Mouse (Mus musculus) CH12.LX (cell line): ENCODE results near the gene Nthl1. TPM values are rescaled to one million over a fixed set of nuclear protein-coding genes. Genes with fewer than 3 reads are reported as not detected.

Experiments used
- DNase-seq: peaks from one replicate; pipeline ENCODE4 v3.0.0-alpha.2; 2013; ENCODE audit errors: extremely low read depth
- H3K27ac ChIP-seq: 2 replicates; pipeline ENCODE4 v1.5.1; 2012; ENCODE audit warnings: low read depth, mild to moderate bottlenecking, control low read depth, moderate library complexity; ENCODE audit not compliant: insufficient read depth
- H3K27me3 ChIP-seq: replicated peaks from 2 replicates; pipeline ENCODE3; 2012; ENCODE audit warnings: inconsistent platforms
- H3K36me3 ChIP-seq, 2 experiments: replicated peaks in 1 of 2; 2 replicates each; pipeline versions ENCODE3 to v1.6.1; 2012; ENCODE audit warnings: inconsistent platforms in 1 of 2, low read length in 1 of 2, mild to moderate bottlenecking in 1 of 2, mixed read lengths in 1 of 2, moderate library complexity in 1 of 2; ENCODE audit not compliant: control insufficient read depth in 1 of 2, insufficient read depth in 1 of 2
- H3K4me1 ChIP-seq, 2 experiments: 2 replicates each; pipeline ENCODE4 v1.6.1; 2012; ENCODE audit warnings: inconsistent platforms in 1 of 2, moderate library complexity in 1 of 2; ENCODE audit not compliant: insufficient read depth in 2 of 2, control insufficient read depth in 1 of 2
- H3K4me2 ChIP-seq: 2 replicates; pipeline ENCODE4 v1.6.1; 2012; ENCODE audit warnings: low read depth, mild to moderate bottlenecking, control low read depth; ENCODE audit not compliant: poor library complexity, insufficient read depth, severe bottlenecking
- H3K4me3 ChIP-seq, 3 experiments: fragments of 150-350 bp in 1 of 3; sonication (generic) in 1 of 3; replicated peaks in 1 of 3; 2 replicates each; pipeline versions ENCODE3 to v1.5.1; 2011 to 2012; ENCODE audit warnings: low read depth in 2 of 3, low read length in 2 of 3, mild to moderate bottlenecking in 2 of 3, moderate library complexity in 2 of 3, control low read depth in 1 of 3, improper control_type of control experiment in 1 of 3, inconsistent platforms in 1 of 3, mixed read lengths in 1 of 3; ENCODE audit not compliant: poor library complexity in 1 of 3
- H3K79me2 ChIP-seq: replicated peaks from 2 replicates; pipeline ENCODE4 v1.6.1; 2012; ENCODE audit warnings: mild to moderate bottlenecking, moderate library complexity; ENCODE audit not compliant: control insufficient read depth, poor library complexity, insufficient read depth, severe bottlenecking; ENCODE audit errors: extremely low read depth
- H3K9ac ChIP-seq: 2 replicates; pipeline ENCODE4 v1.6.1; 2012; ENCODE audit warnings: low read depth, mild to moderate bottlenecking, control low read depth, moderate library complexity; ENCODE audit not compliant: insufficient read depth
- H3K9me3 ChIP-seq: replicated peaks from 2 replicates; pipeline ENCODE3; 2012; ENCODE audit warnings: low read length, inconsistent platforms, mixed read lengths
- CHD1 ChIP-seq: IDR thresholded peaks from 2 replicates; pipeline ENCODE4 v1.6.1; 2012; ENCODE audit warnings: low read depth, low read length, improper control_type of control experiment, inconsistent platforms
- EP300 ChIP-seq: IDR thresholded peaks from 2 replicates; pipeline ENCODE4 v1.6.1; 2011; ENCODE audit warnings: low read length, improper control_type of control experiment
- ETS1 ChIP-seq: conservative IDR thresholded peaks from 2 replicates; pipeline ENCODE4 v1.6.1; 2012; ENCODE audit warnings: low read depth, mild to moderate bottlenecking, inconsistent platforms, low read length, improper control_type of control experiment, moderate library complexity
- IRF4 ChIP-seq: IDR thresholded peaks from 2 replicates; pipeline ENCODE4 v1.6.1; 2014; ENCODE audit warnings: low read depth, mild to moderate bottlenecking, inconsistent platforms, low read length, improper control_type of control experiment
- JUN ChIP-seq: IDR thresholded peaks from 2 replicates; pipeline ENCODE4 v1.6.1; 2011; ENCODE audit warnings: low read depth, mild to moderate bottlenecking, low read length, improper control_type of control experiment, moderate library complexity; ENCODE audit not compliant: insufficient read depth
- KAT2A ChIP-seq: IDR thresholded peaks from 2 replicates; pipeline ENCODE4 v1.6.1; 2012; ENCODE audit warnings: low read length, improper control_type of control experiment, inconsistent platforms; ENCODE audit not compliant: insufficient replicate concordance
- MEF2A ChIP-seq: IDR thresholded peaks from 2 replicates; pipeline ENCODE4 v1.6.1; 2014; ENCODE audit warnings: low read depth, mild to moderate bottlenecking, inconsistent platforms, low read length, improper control_type of control experiment, borderline replicate concordance
- MXI1 ChIP-seq: IDR thresholded peaks from 2 replicates; pipeline ENCODE4 v1.6.1; 2011; ENCODE audit warnings: mild to moderate bottlenecking, low read depth, low read length, improper control_type of control experiment
- NELFE ChIP-seq: IDR thresholded peaks from 2 replicates; pipeline ENCODE4 v1.6.1; 2011; ENCODE audit warnings: low read depth, low read length, improper control_type of control experiment
- RCOR1 ChIP-seq: conservative IDR thresholded peaks from 2 replicates; pipeline ENCODE4 v1.6.1; 2012; ENCODE audit warnings: low read depth, mild to moderate bottlenecking, inconsistent platforms, low read length, improper control_type of control experiment
- SIN3A ChIP-seq: IDR thresholded peaks from 2 replicates; pipeline ENCODE4 v1.6.1; 2012; ENCODE audit warnings: low read length, improper control_type of control experiment, inconsistent platforms
- TBP ChIP-seq: conservative IDR thresholded peaks from 2 replicates; pipeline ENCODE4 v1.6.1; 2011; ENCODE audit warnings: low read depth, low read length, improper control_type of control experiment
- UBTF ChIP-seq: IDR thresholded peaks from 2 replicates; pipeline ENCODE4 v1.6.1; 2012; ENCODE audit warnings: low read depth, mild to moderate bottlenecking, inconsistent platforms, low read length, improper control_type of control experiment, moderate library complexity
- USF1 ChIP-seq: IDR thresholded peaks from 2 replicates; pipeline ENCODE4 v1.6.1; 2014; ENCODE audit warnings: low read depth, mild to moderate bottlenecking, inconsistent platforms, low read length, improper control_type of control experiment
- USF2 ChIP-seq: conservative IDR thresholded peaks from 2 replicates; pipeline ENCODE4 v1.6.1; 2011; ENCODE audit warnings: low read depth, low read length, improper control_type of control experiment
- ZNF384 ChIP-seq: IDR thresholded peaks from 2 replicates; pipeline ENCODE4 v1.6.1; 2012; ENCODE audit warnings: low read depth, low read length, improper control_type of control experiment, inconsistent platforms
- dilution Hi-C: fragments of 300-500 bp; cut with MboI; formaldehyde crosslinking; loops from 2 replicates; pipeline ENCODE4 v1.14.3; 2020; ENCODE audit warnings: low sequenced_read_pairs; ENCODE audit not compliant: extremely low pct_unique_long_range_greater_than_20kb, extremely low pct_ligation_motif_present
- in situ Hi-C: fragments of 300-500 bp; cut with MboI; formaldehyde crosslinking; loops from 3 replicates; pipeline ENCODE4 v1.14.3; 2019; ENCODE audit warnings: low sequenced_read_pairs, low pct_ligation_motif_present, low pct_unique_long_range_greater_than_20kb, mixed read lengths
- polyA plus RNA-seq: library from polyadenylated mRNA; unstranded; fragments of >175 nt; gene quantifications from 2 replicates; pipeline ENCODE4 v1.2.1, GENCODE M21; 2012; ENCODE audit warnings: low read depth; ENCODE audit not compliant: insufficient read length
- total RNA-seq, 2 experiments: library from RNA; depleted of rRNA; stranded (reverse); fragments of 300-350 nt in 1 of 2; fragments of >200 nt in 1 of 2; gene quantifications; 2 replicates each; pipeline ENCODE4 v1.2.3; 2012 to 2014

The Nthl1 gene
- total and polyA plus RNA-seq, 3 experiments, result 20.1 to 24.0 (median 20.4) TPM

GRCm38 (mm10) chr17:24644030-24644715 is 11.7 kb downstream of the Nthl1 start:
- dilution Hi-C loops, result no loop called here
- TF ChIP-seq RCOR1, result no peak
- TF ChIP-seq MEF2A, result no peak
- TF ChIP-seq CHD1, result no peak
- TF ChIP-seq EP300, result no peak
- no peak for TF ChIP-seq JUN
- TF ChIP-seq UBTF, result no peak
- no peak for TF ChIP-seq TBP
- TF ChIP-seq KAT2A, result no peak
- TF ChIP-seq USF1, result no peak
- no peak for TF ChIP-seq SIN3A
- TF ChIP-seq NELFE, result no peak
- TF ChIP-seq MXI1, result no peak
- no peak for TF ChIP-seq IRF4
- no peak for TF ChIP-seq ZNF384
- TF ChIP-seq, all 38 proteins: peak for 0
- Histone ChIP-seq H3K9me3 (no peaks in the 10 kb centered on the region), H3K4me1 (peaks cover 8 to 40% of the 10 kb centered on the region in 2 experiments), H3K79me2 (no peaks in the 10 kb centered on the region), H3K4me3 (no peak overlapping the region), H3K9ac (no peak overlapping the region), H3K4me2 (no peak overlapping the region), H3K36me3 (peaks cover 0 to 16% of the 10 kb centered on the region in 2 experiments), H3K27ac (no peak overlapping the region), H3K27me3 (peaks cover 9% of the 10 kb centered on the region)
- in situ Hi-C loops, result loop anchor here (5.0 kb wide), 1 partner anchor 97 kb away; the partner anchor contains the start of gene Pkd1
- no peak for DNase-seq

GRCm38 (mm10) chr17:24644875-24645721 is 12.6 kb downstream of the Nthl1 start:
- dilution Hi-C loops, result no loop called here
- peak; percentile 58 for DNase-seq

More at GRCm38 (mm10) chr17:24644875-24645721, 12.6 kb downstream of the Nthl1 start:
- TF ChIP-seq USF2, result no peak
- TF ChIP-seq SIN3A, result peak; percentile 35; the same call in 1 of the 2 replicates
- no peak for TF ChIP-seq IRF4
- TF ChIP-seq ETS1, result peak; percentile 67
- TF ChIP-seq EP300, result peak; percentile 24; the same call in 1 of the 2 replicates
- Histone ChIP-seq H3K27ac (no peak overlapping the region), H3K27me3 (peaks cover 17% of the 10 kb centered on the region), H3K4me3 (peak overlapping the region in 1 of 3 experiments; percentile 16), H3K79me2 (no peaks in the 10 kb centered on the region), H3K4me1 (peaks cover 12 to 46% of the 10 kb centered on the region in 2 experiments), H3K9ac (no peak overlapping the region), H3K9me3 (no peaks in the 10 kb centered on the region), H3K4me2 (no peak overlapping the region), H3K36me3 (peaks cover 0 to 8% of the 10 kb centered on the region in 2 experiments)
- in situ Hi-C loops, result loop anchor here (5.0 kb wide), 1 partner anchor 98 kb away; the partner anchor contains the start of gene Pkd1
